Mouse (Mus musculus): ENCODE measurements around the gene Hist1h2an. TPM values are rescaled to one million over a fixed set of nuclear protein-coding genes. Genes with fewer than 3 reads are reported as not detected.
"Not testable (repeated sequence)": the region's sequence is repeated elsewhere in the genome, so short reads cannot be mapped to it uniquely, and the experiment has no call there.

Gene Hist1h2an
- polyA plus RNA-seq (2014; fragmentation: Nextera tagmentation; extraction: Ambion mirVana), result 5.0 and 5.9 TPM in 2 replicates

DNA sequence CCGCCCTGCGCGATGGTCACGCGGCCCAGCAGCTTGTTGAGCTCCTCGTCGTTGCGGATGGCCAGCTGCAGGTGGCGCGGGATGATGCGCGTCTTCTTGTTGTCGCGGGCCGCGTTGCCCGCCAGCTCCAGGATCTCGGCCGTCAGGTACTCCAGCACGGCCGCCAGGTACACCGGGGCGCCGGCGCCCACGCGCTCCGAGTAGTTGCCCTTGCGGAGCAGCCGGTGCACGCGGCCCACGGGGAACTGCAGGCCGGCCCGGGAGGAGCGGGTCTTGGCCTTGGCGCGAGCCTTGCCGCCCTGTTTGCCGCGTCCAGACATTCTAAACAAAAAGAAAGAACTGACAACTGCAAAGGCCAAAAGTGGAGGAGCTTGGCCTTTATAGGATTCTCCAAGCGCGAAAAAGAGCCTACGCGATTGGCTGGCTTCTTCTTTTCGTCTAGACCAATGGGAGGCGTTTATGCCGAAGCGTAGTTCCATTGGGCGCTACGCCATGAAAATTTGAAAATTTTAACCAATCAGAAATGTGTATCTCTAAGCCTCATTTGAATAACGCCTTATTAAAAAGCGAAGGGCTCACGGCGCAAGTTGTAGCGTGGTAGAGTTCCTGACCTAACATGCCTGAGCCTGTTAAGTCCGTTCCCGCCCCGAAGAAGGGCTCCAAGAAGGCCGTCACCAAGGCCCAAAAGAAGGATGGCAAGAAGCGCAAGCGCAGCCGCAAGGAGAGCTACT is at the start of gene Hist1h2an, which contains the start of gene Hist1h2bp:
Gene Hist1h2an, minus strand, starts transcription at position 320 of the 731 bp plus-strand sequence.
Gene Hist1h2bp, plus strand, starts transcription at position 563 of the 731 bp plus-strand sequence.
- peak within 1 kb of the TSS; percentile 49 for H3K4me2 ChIP-seq (ENCODE audit: low read depth, low read length, severe bottlenecking)
- WGBS, result under 1% methylated on average over 33 of the region's 63 CpGs
- peak; percentile 90 for DNase-seq (ENCODE audit: low spot score)
- H3K9me3 ChIP-seq (ENCODE audit: control insufficient read depth, low read length); H3K27me3 ChIP-seq (ENCODE audit: control insufficient read depth, insufficient read depth, low read length); H3K36me3 ChIP-seq (ENCODE audit: control insufficient read depth, insufficient read depth, low read length): not testable (repeated sequence)
- peak; percentile 93 for ATAC-seq (replicated peaks; ENCODE audit: low FRiP score)
- peak within 1 kb of the TSS; percentile 31 for H3K4me3 ChIP-seq (ENCODE audit: low read depth, low read length)
- peak within 1 kb of the TSS; percentile 65 for H3K9ac ChIP-seq (ENCODE audit: low read length)
- H3K27ac ChIP-seq (ENCODE audit: low read depth, low read length), result peak within 1 kb of the TSS; percentile 95
- peaks cover 13% of the 10 kb centered on the region; the same call in 1 of the 2 replicates for H3K4me1 ChIP-seq (replicated peaks; ENCODE audit: control insufficient read depth, insufficient read depth, low read length)

DNA sequence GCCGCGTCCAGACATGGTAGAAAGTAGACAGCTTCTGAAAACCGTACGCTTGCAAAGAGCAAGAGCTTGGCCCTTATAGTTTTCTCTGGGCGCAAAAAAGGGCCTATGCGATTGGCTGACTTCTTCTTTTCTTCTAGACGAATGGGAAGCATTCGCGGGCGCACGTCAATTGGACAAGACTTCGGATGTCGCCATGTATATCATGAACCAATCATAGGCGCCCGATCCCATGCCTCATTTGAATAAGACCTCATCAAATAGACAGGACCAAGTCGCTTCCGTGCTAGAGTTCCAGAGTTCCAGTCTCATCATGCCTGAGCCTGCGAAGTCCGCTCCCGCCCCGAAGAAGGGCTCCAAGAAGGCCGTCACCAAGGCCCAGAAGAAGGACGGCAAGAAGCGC is 46.4 kb upstream of the Hist1h2an start, which contains the start of the genes Hist1h2ap and Hist1h2br:
Gene Hist1h2ap, minus strand, starts transcription at position 47 of the 400 bp plus-strand sequence.
Gene Hist1h2br, plus strand, starts transcription at position 283 of the 400 bp plus-strand sequence.
- not testable (repeated sequence) for H3K4me3 ChIP-seq (ENCODE audit: low read depth, low read length); H3K4me2 ChIP-seq (ENCODE audit: low read depth, low read length, severe bottlenecking); H3K9me3 ChIP-seq (ENCODE audit: control insufficient read depth, low read length); H3K9ac ChIP-seq (ENCODE audit: low read length); DNase-seq (ENCODE audit: low spot score); H3K27me3 ChIP-seq (ENCODE audit: control insufficient read depth, insufficient read depth, low read length); H3K36me3 ChIP-seq (ENCODE audit: control insufficient read depth, insufficient read depth, low read length); H3K27ac ChIP-seq (ENCODE audit: low read depth, low read length); H3K4me1 ChIP-seq (replicated peaks; ENCODE audit: control insufficient read depth, insufficient read depth, low read length)
- WGBS, result no CpG with 5 or more reads among the region's 24 CpGs
- ATAC-seq (replicated peaks; ENCODE audit: low FRiP score), result peak; percentile 93

DNA sequence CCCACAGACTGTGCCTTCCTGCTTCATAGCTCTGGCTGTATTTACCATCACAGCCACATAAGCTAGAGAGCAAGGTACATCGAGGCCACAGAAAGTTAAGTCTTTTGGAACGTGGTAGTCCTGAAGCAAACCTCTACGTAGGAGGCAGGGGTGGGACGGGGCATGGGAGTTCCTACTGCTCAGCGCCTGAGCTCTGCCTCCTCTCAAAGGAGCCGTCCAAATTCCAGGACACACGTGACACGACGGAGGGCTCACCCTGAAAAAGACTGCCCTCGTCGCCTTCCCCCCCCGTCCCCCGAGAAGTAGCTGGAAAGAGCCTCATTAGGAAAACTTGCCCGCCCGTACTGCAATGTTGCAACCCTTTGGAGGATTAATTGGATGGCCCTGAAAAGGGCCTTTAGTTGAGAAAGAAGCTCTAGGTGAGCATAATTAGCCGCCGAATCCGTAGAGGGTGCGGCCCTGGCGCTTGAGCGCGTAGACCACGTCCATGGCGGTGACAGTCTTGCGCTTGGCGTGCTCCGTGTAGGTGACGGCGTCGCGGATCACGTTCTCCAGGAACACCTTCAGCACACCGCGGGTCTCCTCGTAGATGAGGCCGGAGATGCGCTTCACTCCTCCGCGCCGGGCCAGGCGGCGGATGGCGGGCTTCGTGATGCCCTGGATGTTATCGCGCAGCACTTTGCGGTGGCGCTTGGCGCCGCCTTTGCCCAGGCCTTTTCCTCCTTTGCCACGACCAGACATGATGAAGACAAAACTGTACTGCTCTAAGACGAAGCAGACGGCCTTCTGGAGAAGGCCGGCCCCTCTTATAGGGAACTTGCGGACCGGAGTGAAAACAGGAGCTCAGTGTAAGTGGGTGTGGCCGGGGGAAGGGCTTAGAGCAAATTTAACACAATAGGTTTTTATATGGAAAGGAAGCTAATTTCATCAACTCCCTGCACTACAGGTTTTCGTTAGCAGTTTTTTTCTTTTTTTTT is 44.7 kb upstream of the Hist1h2an start, which contains the start of gene Hist1h4n:
Gene Hist1h4n, minus strand, starts transcription at position 779 of the 977 bp plus-strand sequence.
- H3K9me3 ChIP-seq (ENCODE audit: control insufficient read depth, low read length); H3K27me3 ChIP-seq (ENCODE audit: control insufficient read depth, insufficient read depth, low read length); DNase-seq (ENCODE audit: low spot score); H3K9ac ChIP-seq (ENCODE audit: low read length); H3K4me3 ChIP-seq (ENCODE audit: low read depth, low read length); H3K4me1 ChIP-seq (replicated peaks; ENCODE audit: control insufficient read depth, insufficient read depth, low read length); H3K36me3 ChIP-seq (ENCODE audit: control insufficient read depth, insufficient read depth, low read length): not testable (repeated sequence)
- WGBS, result 0% methylated on average over 22 of the region's 58 CpGs
- Histone ChIP-seq H3K4me2 (ENCODE audit: low read depth, low read length, severe bottlenecking) (0 out of 2 replicates have a peak within 1 kb of the TSS, but pooled peaks have one; percentile 11), H3K27ac (ENCODE audit: low read depth, low read length) (0 out of 2 replicates have a peak within 1 kb of the TSS, but pooled peaks have one; percentile 57)
- peak; percentile 84 for ATAC-seq (replicated peaks; ENCODE audit: low FRiP score)

DNA sequence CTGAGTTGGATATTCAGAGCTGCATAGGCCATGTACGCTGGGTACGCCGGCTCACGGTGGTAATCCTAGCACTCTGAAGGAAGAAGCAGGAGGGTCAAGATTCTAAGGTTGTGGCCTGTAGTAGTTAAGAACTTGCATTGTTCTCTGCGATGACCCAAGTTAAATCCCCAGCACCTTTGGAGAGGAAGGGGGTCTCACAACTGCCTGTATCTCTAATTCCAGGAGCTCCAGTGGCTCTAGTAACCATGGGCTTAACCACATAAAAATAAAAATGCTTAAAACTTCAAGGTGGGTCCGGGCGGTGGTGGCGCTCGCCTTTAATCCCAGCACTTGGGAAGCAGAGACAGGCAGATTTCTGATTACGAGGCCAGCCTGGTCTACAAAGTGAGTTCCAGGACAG is 43.3 kb upstream of the Hist1h2an start:
- H3K4me3 ChIP-seq (ENCODE audit: low read depth, low read length), result no peak overlapping the region
- ATAC-seq (replicated peaks; ENCODE audit: low FRiP score), result no peak
- no peaks in the 10 kb centered on the region for H3K27me3 ChIP-seq (ENCODE audit: control insufficient read depth, insufficient read depth, low read length)
- no peaks in the 10 kb centered on the region for H3K9me3 ChIP-seq (ENCODE audit: control insufficient read depth, low read length)
- 89% methylated on average over 10 of the region's 10 CpGs for WGBS
- no peak overlapping the region for H3K9ac ChIP-seq (ENCODE audit: low read length)
- H3K4me1 ChIP-seq (replicated peaks; ENCODE audit: control insufficient read depth, insufficient read depth, low read length), result no peaks in the 10 kb centered on the region
- H3K27ac ChIP-seq (ENCODE audit: low read depth, low read length), result peak overlapping the region; percentile 50; the same call in 1 of the 2 replicates
- peak; percentile 51 for DNase-seq (ENCODE audit: low spot score)
- no peaks in the 10 kb centered on the region for H3K36me3 ChIP-seq (ENCODE audit: control insufficient read depth, insufficient read depth, low read length)
- 0 out of 2 replicates have a peak overlapping the region, but pooled peaks have one; percentile 5 for H3K4me2 ChIP-seq (ENCODE audit: low read depth, low read length, severe bottlenecking)

DNA sequence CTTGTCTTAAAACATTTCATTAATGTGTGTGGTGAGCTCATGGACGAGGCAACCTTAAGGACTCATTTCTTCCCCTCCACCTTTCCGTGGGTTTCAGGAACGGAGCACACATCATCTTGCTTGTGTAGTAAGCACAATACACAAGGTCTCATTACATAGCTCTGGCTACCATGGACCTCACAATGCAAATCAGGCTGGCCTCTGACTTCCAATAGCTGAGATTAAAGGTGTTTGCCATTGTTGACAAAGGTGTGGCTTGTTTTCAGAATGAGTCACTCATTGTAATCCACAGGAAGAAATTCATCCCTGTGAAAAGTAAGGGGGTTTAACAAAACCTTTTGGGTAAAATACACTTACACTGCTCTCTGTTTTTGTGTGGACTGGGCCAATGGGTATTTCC is 41.5 kb upstream of the Hist1h2an start:
- no peaks in the 10 kb centered on the region for H3K4me1 ChIP-seq (replicated peaks; ENCODE audit: control insufficient read depth, insufficient read depth, low read length)
- DNase-seq (ENCODE audit: low spot score) (no peak), ATAC-seq (replicated peaks; ENCODE audit: low FRiP score) (no peak)
- H3K4me3 ChIP-seq (ENCODE audit: low read depth, low read length), result no peak overlapping the region
- 78% methylated on average over 3 of the region's 3 CpGs for WGBS
- H3K27ac ChIP-seq (ENCODE audit: low read depth, low read length), result no peak overlapping the region
- H3K4me2 ChIP-seq (ENCODE audit: low read depth, low read length, severe bottlenecking), result no peak overlapping the region
- H3K36me3 ChIP-seq (ENCODE audit: control insufficient read depth, insufficient read depth, low read length), result no peaks in the 10 kb centered on the region
- no peaks in the 10 kb centered on the region for H3K27me3 ChIP-seq (ENCODE audit: control insufficient read depth, insufficient read depth, low read length)
- H3K9me3 ChIP-seq (ENCODE audit: control insufficient read depth, low read length), result no peaks in the 10 kb centered on the region
- no peak overlapping the region for H3K9ac ChIP-seq (ENCODE audit: low read length)

DNA sequence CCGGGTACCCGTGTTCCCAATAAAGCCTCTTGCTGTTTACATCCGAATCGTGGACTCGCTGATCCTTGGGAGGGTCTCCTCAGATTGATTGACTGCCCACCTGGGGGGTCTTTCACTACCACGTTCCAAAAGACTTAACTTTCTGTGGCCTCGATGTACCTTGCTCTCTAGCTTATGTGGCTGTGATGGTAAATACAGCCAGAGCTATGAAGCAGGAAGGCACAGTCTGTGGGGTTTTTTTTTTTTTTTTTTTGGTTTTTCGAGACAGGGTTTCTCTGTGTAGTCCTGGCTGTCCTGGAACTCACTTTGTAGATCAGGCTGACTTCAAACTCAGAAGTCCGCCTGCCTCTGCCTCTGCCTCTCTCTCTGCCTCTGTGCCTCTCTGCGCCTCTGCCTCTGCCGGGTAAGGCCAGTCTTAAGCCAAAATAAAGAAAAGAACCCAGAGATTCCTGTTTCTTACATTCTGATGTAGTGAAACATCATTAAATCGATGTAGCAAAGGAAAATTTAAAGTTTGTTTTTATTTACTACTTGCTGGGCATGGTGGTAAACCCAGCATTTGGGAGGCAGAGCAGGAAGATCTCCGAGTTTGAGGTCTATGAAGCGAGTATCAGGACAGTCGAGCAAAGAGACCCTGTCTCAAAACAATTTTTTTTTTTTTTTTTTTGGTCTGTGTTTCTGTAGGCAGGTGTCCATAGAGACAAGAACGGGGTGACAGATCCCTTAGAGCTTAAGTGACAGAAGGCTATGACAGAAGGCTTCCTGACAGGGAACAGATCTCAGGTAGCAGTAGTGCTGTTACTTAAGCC is 33.3 kb upstream of the Hist1h2an start:
- H3K27me3 ChIP-seq (ENCODE audit: control insufficient read depth, insufficient read depth, low read length); H3K4me2 ChIP-seq (ENCODE audit: low read depth, low read length, severe bottlenecking); H3K9me3 ChIP-seq (ENCODE audit: control insufficient read depth, low read length); ATAC-seq (replicated peaks; ENCODE audit: low FRiP score); H3K4me3 ChIP-seq (ENCODE audit: low read depth, low read length); H3K4me1 ChIP-seq (replicated peaks; ENCODE audit: control insufficient read depth, insufficient read depth, low read length); DNase-seq (ENCODE audit: low spot score); H3K9ac ChIP-seq (ENCODE audit: low read length); H3K27ac ChIP-seq (ENCODE audit: low read depth, low read length); H3K36me3 ChIP-seq (ENCODE audit: control insufficient read depth, insufficient read depth, low read length): not testable (repeated sequence)
- 68% methylated on average over 7 of the region's 16 CpGs for WGBS

DNA sequence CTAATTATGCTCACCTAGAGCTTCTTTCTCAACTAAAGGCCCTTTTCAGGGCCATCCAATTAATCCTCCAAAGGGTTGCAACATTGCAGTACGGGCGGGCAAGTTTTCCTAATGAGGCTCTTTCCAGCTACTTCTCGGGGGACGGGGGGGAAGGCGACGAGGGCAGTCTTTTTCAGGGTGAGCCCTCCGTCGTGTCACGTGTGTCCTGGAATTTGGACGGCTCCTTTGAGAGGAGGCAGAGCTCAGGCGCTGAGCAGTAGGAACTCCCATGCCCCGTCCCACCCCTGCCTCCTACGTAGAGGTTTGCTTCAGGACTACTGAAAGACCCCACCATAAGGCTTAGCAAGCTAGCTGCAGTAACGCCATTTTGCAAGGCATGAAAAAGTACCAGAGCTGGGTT is 25.1 kb upstream of the Hist1h2an start:
- H3K9ac ChIP-seq (ENCODE audit: low read length); H3K9me3 ChIP-seq (ENCODE audit: control insufficient read depth, low read length); H3K4me3 ChIP-seq (ENCODE audit: low read depth, low read length); H3K36me3 ChIP-seq (ENCODE audit: control insufficient read depth, insufficient read depth, low read length); H3K27ac ChIP-seq (ENCODE audit: low read depth, low read length); H3K4me1 ChIP-seq (replicated peaks; ENCODE audit: control insufficient read depth, insufficient read depth, low read length); H3K27me3 ChIP-seq (ENCODE audit: control insufficient read depth, insufficient read depth, low read length); DNase-seq (ENCODE audit: low spot score): not testable (repeated sequence)
- 0 out of 2 replicates have a peak overlapping the region, but pooled peaks have one; percentile 15 for H3K4me2 ChIP-seq (ENCODE audit: low read depth, low read length, severe bottlenecking)
- 0% methylated on average over 12 of the region's 14 CpGs for WGBS
- peak; percentile 69 for ATAC-seq (replicated peaks; ENCODE audit: low FRiP score)

All from forebrain, embryonic 11.5 days (tissue).